Mouse (Mus musculus): ENCODE data around the gene Pcsk4. TPM values are rescaled to one million over a fixed set of nuclear protein-coding genes. Genes with fewer than 3 reads are reported as not detected.

The Pcsk4 gene
- 1.3 and 2.2 TPM in 2 replicates for polyA plus RNA-seq (2015; fragmentation: Nextera tagmentation; extraction: Ambion mirVana)

GRCm38 (mm10) chr10:80329273-80330081 lies at the start of gene Pcsk4, which contains the start of gene Reep6:
Gene Pcsk4, minus strand, starts transcription at chr10:80329498.
Gene Reep6, plus strand, starts transcription at chr10:80329953.

GRCm38 (mm10) chr10:80356001-80356682 lies 26.8 kb upstream of the Pcsk4 start, which contains the start of gene Plk5:
Gene Plk5, plus strand, starts transcription at chr10:80356459.

GRCm38 (mm10) chr10:80348244-80348781 lies 19.0 kb upstream of the Pcsk4 start, which contains the start of gene Adamtsl5:
Gene Adamtsl5, minus strand, starts transcription at chr10:80348412.

DNA sequence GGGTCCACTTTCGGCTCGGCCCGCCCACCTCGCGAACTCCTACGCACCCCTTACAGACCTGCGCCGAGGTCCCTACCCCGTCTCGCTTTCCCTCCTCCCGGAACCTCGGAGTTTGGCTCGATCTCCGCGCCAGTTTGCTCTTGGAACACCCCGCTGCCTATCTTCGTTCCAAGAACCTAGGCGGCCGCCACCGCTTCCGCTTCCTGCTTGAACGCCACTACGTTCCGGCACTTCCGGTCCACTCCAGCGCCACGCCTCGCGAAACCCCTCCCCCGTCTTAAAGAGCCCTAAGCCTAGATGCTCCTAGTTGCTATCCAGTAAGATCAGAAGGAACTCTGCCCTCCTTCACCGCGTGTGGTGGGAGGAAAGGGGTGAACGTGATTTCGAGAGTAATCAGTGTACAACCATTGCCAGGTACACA lies 8.9 kb downstream of the Pcsk4 start, which contains the start of gene 2310011J03Rik:
TSS of gene 2310011J03Rik (minus strand) at position 198 of the 421 bp plus-strand sequence.

GRCm38 (mm10) chr10:80295618-80296425 lies 33.5 kb downstream of the Pcsk4 start, which contains the start of gene Apc2:
Gene Apc2, plus strand, starts transcription at chr10:80295977.

GRCm38 (mm10) chr10:80292251-80293146 lies 36.8 kb downstream of the Pcsk4 start, which contains the start of gene Rps15:
Gene Rps15, plus strand, starts transcription at chr10:80292453.

Small RNA genes within 50 kb of the gene (microRNA-seq; reads per million reads assigned to microRNA genes)
- gene Mir6911, result not detected

Other genes starting within 250 kb of the Pcsk4 start
- gene Sbno2, start 223.9 kb downstream of the Pcsk4 start, polyA plus RNA-seq (2015; fragmentation: Nextera tagmentation; extraction: Ambion mirVana), result 14.6 and 18.7 TPM in 2 replicates
- gene Stk11, start 213.7 kb downstream of the Pcsk4 start, polyA plus RNA-seq (2015; fragmentation: Nextera tagmentation; extraction: Ambion mirVana), result 11.9 and 12.4 TPM in 2 replicates
- gene Atp5d, start 190.9 kb downstream of the Pcsk4 start, polyA plus RNA-seq (2015; fragmentation: Nextera tagmentation; extraction: Ambion mirVana), result 604 and 621 TPM in 2 replicates
- 2.1 and 2.4 TPM in 2 replicates for gene Cbarp, start 188.7 kb downstream of the Pcsk4 start, polyA plus RNA-seq (2015; fragmentation: Nextera tagmentation; extraction: Ambion mirVana)
- gene Midn, start 181.2 kb downstream of the Pcsk4 start, polyA plus RNA-seq (2015; fragmentation: Nextera tagmentation; extraction: Ambion mirVana), result 7.5 and 7.6 TPM in 2 replicates
- 215 and 228 TPM in 2 replicates for gene Cirbp, start 163.5 kb downstream of the Pcsk4 start, polyA plus RNA-seq (2015; fragmentation: Nextera tagmentation; extraction: Ambion mirVana)
- 8.1 and 10.7 TPM in 2 replicates for gene 1600002K03Rik, start 156.6 kb downstream of the Pcsk4 start, polyA plus RNA-seq (2015; fragmentation: Nextera tagmentation; extraction: Ambion mirVana)
- 5.6 and 6.3 TPM in 2 replicates for gene Efna2, start 150.0 kb downstream of the Pcsk4 start, polyA plus RNA-seq (2015; fragmentation: Nextera tagmentation; extraction: Ambion mirVana)
- 19.8 and 28.1 TPM in 2 replicates for gene Mum1, start 103.1 kb downstream of the Pcsk4 start, polyA plus RNA-seq (2015; fragmentation: Nextera tagmentation; extraction: Ambion mirVana)
- gene Ndufs7, start 80.4 kb downstream of the Pcsk4 start, polyA plus RNA-seq (2015; fragmentation: Nextera tagmentation; extraction: Ambion mirVana), result 297 and 358 TPM in 2 replicates
- gene Gamt, start 68.5 kb downstream of the Pcsk4 start, polyA plus RNA-seq (2015; fragmentation: Nextera tagmentation; extraction: Ambion mirVana), result 21.6 and 22.3 TPM in 2 replicates
- gene Dazap1, start 68.0 kb downstream of the Pcsk4 start, polyA plus RNA-seq (2015; fragmentation: Nextera tagmentation; extraction: Ambion mirVana), result 25.8 and 28.0 TPM in 2 replicates
- gene Rps15, start 37.0 kb downstream of the Pcsk4 start, polyA plus RNA-seq (2015; fragmentation: Nextera tagmentation; extraction: Ambion mirVana), result 647 and 717 TPM in 2 replicates
- 0.36 and 0.45 TPM in 2 replicates for gene Apc2, start 33.5 kb downstream of the Pcsk4 start, polyA plus RNA-seq (2015; fragmentation: Nextera tagmentation; extraction: Ambion mirVana)
- 39.5 and 42.5 TPM in 2 replicates for gene 2310011J03Rik, start 9.0 kb downstream of the Pcsk4 start, polyA plus RNA-seq (2015; fragmentation: Nextera tagmentation; extraction: Ambion mirVana)
- gene Reep6, start 455 bp upstream of the Pcsk4 start, polyA plus RNA-seq (2015; fragmentation: Nextera tagmentation; extraction: Ambion mirVana), result 17.3 and 20.4 TPM in 2 replicates
- 21.4 and 22.9 TPM in 2 replicates for gene Adamtsl5, start 18.9 kb upstream of the Pcsk4 start, polyA plus RNA-seq (2015; fragmentation: Nextera tagmentation; extraction: Ambion mirVana)
- not detected in 2 replicates for gene Plk5, start 27.0 kb upstream of the Pcsk4 start, polyA plus RNA-seq (2015; fragmentation: Nextera tagmentation; extraction: Ambion mirVana)
- 3.7 and 4.2 TPM in 2 replicates for gene Mex3d, start 58.2 kb upstream of the Pcsk4 start, polyA plus RNA-seq (2015; fragmentation: Nextera tagmentation; extraction: Ambion mirVana)
- 93.3 and 96.5 TPM in 2 replicates for gene Mbd3, start 70.1 kb upstream of the Pcsk4 start, polyA plus RNA-seq (2015; fragmentation: Nextera tagmentation; extraction: Ambion mirVana)
- gene Uqcr11, start 77.3 kb upstream of the Pcsk4 start, polyA plus RNA-seq (2015; fragmentation: Nextera tagmentation; extraction: Ambion mirVana), result 829 and 1,098 TPM in 2 replicates
- 28.2 and 29.8 TPM in 2 replicates for gene Tcf3, start 104.1 kb upstream of the Pcsk4 start, polyA plus RNA-seq (2015; fragmentation: Nextera tagmentation; extraction: Ambion mirVana)
- gene Onecut3, start 165.3 kb upstream of the Pcsk4 start, polyA plus RNA-seq (2015; fragmentation: Nextera tagmentation; extraction: Ambion mirVana), result not detected in 2 replicates
- gene Atp8b3, start 209.6 kb upstream of the Pcsk4 start, polyA plus RNA-seq (2015; fragmentation: Nextera tagmentation; extraction: Ambion mirVana), result 0.05 and 0.07 TPM in 2 replicates
- gene Rexo1, start 232.1 kb upstream of the Pcsk4 start, polyA plus RNA-seq (2015; fragmentation: Nextera tagmentation; extraction: Ambion mirVana), result 8.7 and 9.3 TPM in 2 replicates
- gene Klf16, start 247.8 kb upstream of the Pcsk4 start, polyA plus RNA-seq (2015; fragmentation: Nextera tagmentation; extraction: Ambion mirVana), result 8.8 and 9.9 TPM in 2 replicates

Measured in urinary bladder, postnatal 0 days (tissue).